Mouse (Mus musculus) embryonic facial prominence, embryonic 12.5 days (tissue): ENCODE data around the gene 1110051M20Rik. TPM values are rescaled to one million over a fixed set of nuclear protein-coding genes. Genes with fewer than 3 reads are reported as not detected.

Experiments used
- ATAC-seq: fragments of 200-750 bp; cut with Nextera tagmentation; 2 replicates; pipeline ENCODE4 v1.8.0; 2017; ENCODE audit not compliant: insufficient number of reproducible peaks, insufficient read depth, low FRiP score, low TSS enrichment
- H3K27ac ChIP-seq: fragments of 300-500 bp; sonication (generic); 2 replicates; pipeline ENCODE4 v1.5.1; 2016; ENCODE audit warnings: mild to moderate bottlenecking
- H3K27me3 ChIP-seq: fragments of 300-500 bp; sonication (generic); 2 replicates; pipeline ENCODE4 v1.6.1; 2016; ENCODE audit warnings: mild to moderate bottlenecking, moderate library complexity
- H3K36me3 ChIP-seq: fragments of 300-500 bp; sonication (generic); 2 replicates; pipeline ENCODE4 v1.6.1; 2016; ENCODE audit warnings: mild to moderate bottlenecking
- H3K4me1 ChIP-seq: fragments of 300-500 bp; sonication (generic); 2 replicates; pipeline ENCODE4 v1.6.1; 2016
- H3K4me2 ChIP-seq: fragments of 300-500 bp; sonication (generic); replicated peaks from 2 replicates; pipeline ENCODE4 v1.6.1; 2016; ENCODE audit warnings: mild to moderate bottlenecking, moderate library complexity
- H3K4me3 ChIP-seq: fragments of 300-500 bp; sonication (generic); 2 replicates; pipeline ENCODE4 v1.5.1; 2016; ENCODE audit warnings: mild to moderate bottlenecking
- H3K9ac ChIP-seq: fragments of 300-500 bp; sonication (generic); 2 replicates; pipeline ENCODE4 v1.6.1; 2016; ENCODE audit warnings: mild to moderate bottlenecking, moderate library complexity
- H3K9me3 ChIP-seq: fragments of 300-500 bp; sonication (generic); 2 replicates; pipeline ENCODE4 v1.6.1; 2016; ENCODE audit warnings: mild to moderate bottlenecking, moderate library complexity
- WGBS: fragments of 180-500 bp; shearing (Covaris S2); methylation state at CpG from one replicate; pipeline ENCODE4 v1.1.7; 2016; 5-methylcytosine and 5-hydroxymethylcytosine counted together
- polyA plus RNA-seq: library from polyadenylated mRNA; unstranded; fragments of >200 nt; fragmentation: Nextera tagmentation; extraction: Ambion mirVana; gene quantifications from 2 replicates; pipeline ENCODE4 v1.2.1, GENCODE M21; 2016

The 1110051M20Rik gene
- polyA plus RNA-seq, 1 experiment from 2014 or later: 71.3 TPM

DNA sequence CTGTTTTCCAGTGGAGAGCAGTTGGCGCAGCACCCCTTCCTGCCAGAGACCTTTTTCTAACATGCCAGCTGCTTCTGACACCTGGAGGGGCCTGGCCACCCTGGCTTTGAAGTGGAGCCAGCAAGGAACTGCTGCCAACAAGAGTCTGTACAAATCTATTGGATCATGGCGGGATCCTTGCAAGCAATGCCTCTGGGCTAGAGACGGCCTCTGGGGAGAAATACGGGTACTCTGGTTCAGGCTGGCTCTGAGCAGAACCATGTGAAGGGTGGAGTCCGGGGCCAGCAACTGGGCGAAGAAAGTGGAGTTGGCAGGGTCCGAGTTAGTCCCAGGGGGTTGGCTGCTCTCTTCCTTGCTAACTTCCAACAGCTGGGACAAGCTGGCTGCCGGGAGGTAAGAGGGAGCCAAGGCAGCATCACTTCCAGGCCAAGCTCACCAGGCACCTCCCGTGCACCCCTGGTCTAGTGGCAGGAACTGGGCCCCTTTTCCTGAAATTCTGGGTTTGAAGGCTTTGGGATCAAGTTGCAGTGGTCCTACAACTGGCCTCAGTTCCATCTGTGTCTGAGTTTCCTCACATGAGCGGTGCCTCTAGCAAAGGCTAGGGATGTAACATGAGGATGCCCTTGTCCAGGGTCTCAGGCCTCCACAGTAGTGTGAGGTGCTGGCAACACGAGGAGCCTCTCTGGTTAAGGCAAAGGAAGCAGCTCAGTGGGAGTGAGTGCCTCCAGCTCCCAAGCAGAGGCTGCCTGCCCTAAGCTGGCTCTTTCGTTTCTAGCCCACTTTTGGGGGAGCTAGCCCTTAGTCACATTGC lies 153.1 kb downstream of the 1110051M20Rik start:
- H3K4me1 ChIP-seq: peaks cover 12% of the 10 kb centered on the region
- no peak overlapping the region for H3K4me3 ChIP-seq
- H3K9me3 ChIP-seq: no peaks in the 10 kb centered on the region
- no peak for ATAC-seq
- no peak overlapping the region for H3K4me2 ChIP-seq
- H3K9ac ChIP-seq: no peak overlapping the region
- no peaks in the 10 kb centered on the region for H3K36me3 ChIP-seq
- no peaks in the 10 kb centered on the region for H3K27me3 ChIP-seq
- H3K27ac ChIP-seq: peak overlapping the region; percentile 3; the same call in 1 of the 2 replicates
- 46% methylated on average over 12 of the region's 12 CpGs for WGBS

DNA sequence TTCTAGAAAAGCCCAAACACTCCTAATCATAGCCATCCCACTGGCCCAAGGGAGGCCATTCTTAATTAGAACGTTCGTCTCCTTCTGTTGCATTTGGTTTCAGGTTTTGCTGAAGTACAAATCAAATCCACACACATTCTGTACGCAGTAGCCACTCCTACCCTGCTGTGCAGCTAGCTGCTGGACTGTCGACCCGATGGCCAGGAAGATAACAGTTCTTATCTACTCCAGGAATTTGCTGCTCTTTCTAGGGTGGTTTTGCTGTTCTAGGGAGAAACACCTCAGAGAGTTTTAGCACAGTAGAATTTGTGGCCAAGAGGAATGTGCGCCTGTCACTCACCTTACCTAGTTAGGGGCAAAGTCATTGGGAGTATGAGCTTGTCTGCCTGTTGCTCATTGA lies 156.9 kb downstream of the 1110051M20Rik start:
- Histone ChIP-seq H3K4me2 (no peak overlapping the region), H3K4me1 (peaks cover 21% of the 10 kb centered on the region), H3K27me3 (no peaks in the 10 kb centered on the region), H3K9ac (no peak overlapping the region), H3K4me3 (no peak overlapping the region), H3K36me3 (no peaks in the 10 kb centered on the region), H3K9me3 (no peaks in the 10 kb centered on the region), H3K27ac (no peak overlapping the region)
- WGBS: 56% methylated on average over 6 of the region's 6 CpGs
- ATAC-seq: no peak

DNA sequence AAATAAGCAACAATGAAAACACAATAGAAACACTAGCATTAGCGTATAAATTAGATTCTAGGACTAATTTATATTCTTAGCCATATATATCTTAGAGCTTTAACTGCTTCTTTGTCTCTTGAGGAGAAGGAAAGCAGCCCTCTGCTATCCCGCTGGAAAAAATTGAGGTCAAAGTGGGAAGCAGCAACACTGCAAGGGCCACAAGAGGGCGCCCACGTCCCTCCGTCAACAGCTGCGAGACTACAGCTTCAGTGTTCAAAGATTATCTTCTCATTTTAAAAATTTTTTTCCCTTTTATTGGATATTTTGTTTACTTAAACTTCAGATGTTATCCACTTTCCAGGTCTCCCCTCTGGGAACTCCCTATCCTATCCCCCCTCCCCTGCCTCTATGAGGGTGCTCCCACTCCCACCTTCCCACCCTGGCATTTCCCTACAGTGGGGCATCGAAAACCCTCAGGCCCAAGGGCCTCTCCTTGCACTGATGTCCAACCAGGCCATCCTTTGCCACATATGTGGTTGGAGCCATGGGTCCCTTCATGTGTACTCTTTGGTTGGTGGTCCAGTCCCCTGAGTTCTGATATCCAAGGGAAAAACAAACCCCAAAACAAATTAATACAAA lies 158.5 kb downstream of the 1110051M20Rik start:
- H3K4me3 ChIP-seq: no peak overlapping the region
- no peaks in the 10 kb centered on the region for H3K9me3 ChIP-seq
- H3K27me3 ChIP-seq: no peaks in the 10 kb centered on the region
- peaks cover 14% of the 10 kb centered on the region for H3K4me1 ChIP-seq
- H3K4me2 ChIP-seq: no peak overlapping the region
- no peak for ATAC-seq
- H3K36me3 ChIP-seq: no peaks in the 10 kb centered on the region
- no peak overlapping the region for H3K9ac ChIP-seq
- WGBS: 14% methylated on average over 7 of the region's 7 CpGs
- H3K27ac ChIP-seq: 0 out of 2 replicates have a peak overlapping the region, but pooled peaks have one; percentile 7

DNA sequence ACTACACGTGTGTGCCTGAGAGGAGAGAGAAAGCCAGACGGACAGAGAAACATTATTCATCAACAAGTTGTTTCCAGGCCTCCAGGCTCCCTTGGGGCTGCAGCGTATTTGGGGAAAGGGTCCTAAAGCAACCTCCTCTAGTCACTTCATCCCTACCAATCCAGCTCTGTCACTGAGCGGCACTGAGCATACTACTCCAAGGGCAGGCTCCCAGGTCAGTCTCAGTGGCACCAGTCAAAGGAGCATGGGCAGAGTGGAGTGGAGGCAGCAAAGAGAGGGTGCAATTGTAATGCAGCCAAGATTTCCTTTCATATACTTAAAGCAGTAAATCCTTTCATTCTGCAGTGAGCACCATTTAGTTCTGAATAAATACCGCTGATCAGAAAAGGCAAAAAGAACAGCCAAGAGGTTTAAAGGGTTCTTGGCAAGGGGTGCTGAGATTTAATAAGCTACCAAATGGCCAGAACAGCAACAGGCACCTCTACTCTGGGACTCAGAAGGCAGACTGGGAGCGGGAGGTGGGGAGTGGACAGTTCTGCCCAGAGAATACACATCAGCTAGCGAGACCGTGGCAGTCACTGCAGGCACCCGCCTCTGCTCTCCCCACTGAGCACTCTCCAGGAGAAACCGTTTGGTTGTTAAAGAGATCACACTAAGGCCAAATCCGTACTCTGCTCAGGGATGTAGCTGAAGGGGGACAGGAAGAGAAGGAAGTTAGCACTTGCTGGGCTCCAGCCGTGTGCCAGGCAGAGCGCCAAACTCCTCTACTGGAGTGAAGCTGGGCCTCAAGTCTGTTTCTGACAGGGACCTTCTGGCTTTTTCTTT lies 159.9 kb downstream of the 1110051M20Rik start:
- ATAC-seq: no peak
- no peak overlapping the region for H3K4me2 ChIP-seq
- no peaks in the 10 kb centered on the region for H3K9me3 ChIP-seq
- no peak overlapping the region for H3K27ac ChIP-seq
- no peak overlapping the region for H3K4me3 ChIP-seq
- WGBS: 73% methylated on average over 13 of the region's 13 CpGs
- H3K27me3 ChIP-seq: no peaks in the 10 kb centered on the region
- peaks cover 12% of the 10 kb centered on the region; the same call in 1 of the 2 replicates for H3K4me1 ChIP-seq
- H3K36me3 ChIP-seq: no peaks in the 10 kb centered on the region
- no peak overlapping the region for H3K9ac ChIP-seq

DNA sequence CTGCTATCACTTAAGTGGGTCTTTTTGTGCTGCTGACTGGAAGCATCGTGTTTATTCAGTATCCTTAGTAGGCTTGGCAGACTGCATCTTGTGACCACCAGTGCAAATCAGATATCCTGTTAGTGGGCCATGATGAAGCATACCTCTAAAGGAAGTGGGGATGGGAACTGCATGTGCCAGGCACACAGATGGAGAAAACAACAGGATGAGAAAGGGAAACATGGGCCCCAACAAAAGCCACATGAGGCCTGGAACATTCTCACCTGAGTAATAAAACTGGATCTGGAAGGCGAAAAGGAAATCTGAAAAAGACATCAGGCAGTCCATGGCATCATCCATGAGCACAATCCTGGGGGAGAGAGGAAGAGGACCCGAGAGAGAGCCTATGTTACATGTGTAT lies 160.5 kb downstream of the 1110051M20Rik start:
- H3K27me3 ChIP-seq: no peaks in the 10 kb centered on the region
- no peak overlapping the region for H3K27ac ChIP-seq
- H3K9ac ChIP-seq: no peak overlapping the region
- H3K4me1 ChIP-seq: peaks cover 12% of the 10 kb centered on the region; the same call in 1 of the 2 replicates
- no peaks in the 10 kb centered on the region for H3K9me3 ChIP-seq
- 75% methylated on average over 3 of the region's 3 CpGs for WGBS
- no peak overlapping the region for H3K4me2 ChIP-seq
- H3K4me3 ChIP-seq: no peak overlapping the region
- ATAC-seq: no peak
- no peaks in the 10 kb centered on the region for H3K36me3 ChIP-seq

DNA sequence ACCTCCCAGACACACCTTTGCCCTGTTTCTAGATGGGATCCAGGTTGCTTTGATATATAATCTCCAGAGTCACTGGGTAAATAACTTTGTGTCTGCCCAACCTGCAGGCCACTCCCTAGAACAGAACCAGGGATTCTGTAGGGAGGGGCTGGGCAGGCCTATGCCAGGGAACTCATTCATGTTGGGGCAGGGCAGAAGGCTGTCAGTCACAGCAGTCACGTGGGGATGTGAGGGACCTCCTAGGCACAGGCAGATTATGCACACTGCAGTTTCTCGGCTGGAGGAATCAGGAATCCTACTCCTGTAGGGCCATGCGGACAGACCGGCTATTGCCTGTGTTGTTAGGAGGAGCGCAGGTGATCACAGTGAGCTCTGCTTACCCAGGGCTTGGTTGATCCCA lies 163.1 kb downstream of the 1110051M20Rik start:
- ATAC-seq: no peak
- Histone ChIP-seq H3K36me3 (peaks cover 10% of the 10 kb centered on the region), H3K4me1 (peaks cover 12% of the 10 kb centered on the region; the same call in 1 of the 2 replicates), H3K27ac (no peak overlapping the region), H3K9me3 (no peaks in the 10 kb centered on the region), H3K4me3 (no peak overlapping the region), H3K27me3 (no peaks in the 10 kb centered on the region), H3K4me2 (no peak overlapping the region), H3K9ac (no peak overlapping the region)
- WGBS: 34% methylated on average over 5 of the region's 5 CpGs

DNA sequence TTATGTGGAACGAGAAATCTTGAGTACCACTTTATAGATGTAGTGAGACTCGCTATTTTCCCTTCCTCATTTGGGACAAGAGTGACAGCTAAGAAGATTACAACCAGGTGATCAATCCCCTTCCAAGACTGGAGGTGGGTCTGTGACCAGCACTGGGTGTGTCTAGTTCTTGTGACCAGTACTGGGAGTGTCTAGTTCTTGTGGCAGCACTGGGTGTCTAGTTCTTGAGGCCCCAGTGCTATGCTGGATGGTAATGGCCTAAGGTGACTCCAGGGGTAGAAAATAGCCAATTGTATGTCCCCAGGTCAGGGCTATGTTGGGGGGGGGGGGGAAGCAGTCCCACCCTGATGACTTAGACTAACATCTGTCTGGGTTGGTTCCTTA lies 165.1 kb downstream of the 1110051M20Rik start:
- WGBS: 76% methylated on average over 2 of the region's 2 CpGs
- ATAC-seq: no peak
- H3K27ac ChIP-seq: no peak overlapping the region

DNA sequence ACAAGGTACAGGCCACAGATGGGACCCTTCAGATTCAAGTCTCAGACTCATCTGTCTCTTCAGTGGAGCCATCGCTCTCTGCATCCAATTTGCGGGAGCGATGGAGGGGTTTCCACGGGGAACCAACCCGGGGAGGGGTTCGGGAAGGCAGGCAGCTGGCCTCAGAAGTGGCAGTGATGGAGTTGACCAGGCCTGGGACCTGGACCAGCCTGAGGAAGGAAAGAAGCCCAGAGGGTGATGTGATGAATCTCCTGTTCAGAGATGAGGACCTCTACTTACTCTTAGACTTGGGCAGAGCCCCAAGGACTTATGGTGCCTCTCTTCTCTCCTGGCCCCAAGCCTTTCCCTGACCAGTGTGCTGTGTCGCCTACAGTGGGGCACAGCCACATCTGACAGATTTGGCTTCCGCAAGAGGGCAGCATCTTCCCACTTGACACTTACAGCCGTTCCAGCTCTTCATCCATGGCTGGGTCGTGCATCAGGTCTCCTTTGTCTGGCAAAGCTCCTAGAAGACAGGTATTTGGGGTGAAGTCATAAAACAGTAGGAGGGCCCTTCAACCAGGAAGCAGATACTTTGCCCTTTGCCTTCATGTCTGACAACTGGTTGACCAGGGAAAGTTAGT lies 165.6 kb downstream of the 1110051M20Rik start:
- no peak overlapping the region for H3K27ac ChIP-seq
- no peak overlapping the region for H3K4me2 ChIP-seq
- H3K4me1 ChIP-seq: peaks cover 12% of the 10 kb centered on the region; the same call in 1 of the 2 replicates
- no peaks in the 10 kb centered on the region for H3K9me3 ChIP-seq
- H3K27me3 ChIP-seq: no peaks in the 10 kb centered on the region
- H3K9ac ChIP-seq: no peak overlapping the region
- 33% methylated on average over 10 of the region's 10 CpGs for WGBS
- ATAC-seq: peak; percentile 14; the same call in 1 of the 2 replicates
- peaks cover 35% of the 10 kb centered on the region for H3K36me3 ChIP-seq
- no peak overlapping the region for H3K4me3 ChIP-seq

More for the DNA sequence above, 165.1 kb downstream of the 1110051M20Rik start:
- no peaks in the 10 kb centered on the region for H3K27me3 ChIP-seq
- H3K9me3 ChIP-seq: no peaks in the 10 kb centered on the region
- H3K4me2 ChIP-seq: no peak overlapping the region
- no peak overlapping the region for H3K9ac ChIP-seq
- H3K36me3 ChIP-seq: peaks cover 30% of the 10 kb centered on the region
- H3K4me1 ChIP-seq: peaks cover 12% of the 10 kb centered on the region; the same call in 1 of the 2 replicates
- no peak overlapping the region for H3K4me3 ChIP-seq

DNA sequence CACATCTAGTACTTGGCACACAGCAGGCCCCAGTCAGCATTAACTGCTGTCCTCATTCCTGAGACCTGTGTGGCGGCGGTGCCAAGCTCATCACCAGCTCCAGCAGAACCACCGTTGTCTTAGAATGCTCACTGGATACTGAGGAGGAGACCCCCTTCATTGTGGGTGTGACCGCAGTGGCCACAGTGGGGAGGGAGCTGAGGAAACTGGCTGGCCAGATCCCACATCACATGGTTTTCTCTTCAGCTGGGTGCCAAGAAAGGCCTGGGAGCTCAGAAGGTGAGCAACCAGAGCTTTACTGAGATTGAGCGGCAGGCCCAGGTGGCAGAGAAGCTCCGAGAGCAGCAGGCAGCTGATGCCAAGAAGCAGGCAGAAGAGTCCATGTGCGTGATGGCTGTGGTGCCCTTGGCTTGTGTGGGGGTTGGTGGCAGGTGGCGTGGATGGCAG lies 174.8 kb downstream of the 1110051M20Rik start:
- Histone ChIP-seq H3K9ac (no peak overlapping the region), H3K27ac (no peak overlapping the region), H3K4me3 (no peak overlapping the region), H3K4me2 (no peak overlapping the region), H3K27me3 (no peaks in the 10 kb centered on the region), H3K4me1 (peaks cover 10% of the 10 kb centered on the region), H3K36me3 (peaks cover 73% of the 10 kb centered on the region), H3K9me3 (no peaks in the 10 kb centered on the region)
- WGBS: 94% methylated on average over 8 of the region's 8 CpGs
- ATAC-seq: no peak

DNA sequence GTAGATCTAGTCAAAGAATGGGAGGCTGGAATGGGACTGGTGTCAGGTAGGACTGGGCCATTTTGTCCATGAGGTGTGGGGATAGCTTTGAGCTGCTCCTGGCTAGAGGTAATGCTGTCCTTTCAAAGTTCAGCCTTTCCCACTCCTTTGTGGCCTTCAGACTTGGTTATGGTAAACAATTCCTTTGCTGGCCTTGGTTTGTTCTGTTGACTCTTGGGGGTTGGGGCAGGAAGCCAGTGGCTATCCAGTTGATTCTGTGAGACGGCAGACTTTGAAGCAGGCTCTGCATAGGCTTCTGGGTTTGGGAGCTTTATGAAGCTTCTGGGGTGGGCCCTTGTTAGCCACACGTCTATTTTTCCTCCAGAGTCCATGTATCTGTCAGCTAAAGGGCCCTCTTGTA lies 175.8 kb downstream of the 1110051M20Rik start:
- Histone ChIP-seq H3K4me2 (no peak overlapping the region), H3K9me3 (no peaks in the 10 kb centered on the region), H3K4me1 (peaks cover 15% of the 10 kb centered on the region), H3K27me3 (no peaks in the 10 kb centered on the region), H3K9ac (no peak overlapping the region), H3K36me3 (peaks cover 65% of the 10 kb centered on the region), H3K4me3 (no peak overlapping the region), H3K27ac (no peak overlapping the region)
- WGBS: 93% methylated on average over 2 of the region's 2 CpGs
- ATAC-seq: no peak

DNA sequence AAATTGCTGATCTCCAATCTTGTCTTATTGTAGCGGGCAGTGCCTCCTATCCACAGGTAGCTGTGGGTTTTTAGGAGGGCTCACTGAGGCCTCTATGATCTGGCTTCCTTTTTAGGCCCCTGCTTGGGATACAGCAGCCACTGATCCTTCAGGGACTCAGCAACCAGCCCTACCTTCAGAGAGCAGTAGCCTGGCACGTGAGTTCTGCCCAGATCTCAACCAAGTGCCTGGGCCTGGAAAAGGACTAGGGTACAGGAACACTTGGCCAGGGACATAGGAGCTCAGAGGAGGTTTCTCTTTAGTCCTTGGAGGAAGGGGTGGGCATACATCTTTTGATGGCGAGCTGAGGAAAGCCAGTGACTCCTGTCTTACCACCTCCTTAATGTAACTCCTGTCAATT lies 176.5 kb downstream of the 1110051M20Rik start:
- no peak for ATAC-seq
- WGBS: 93% methylated on average over 3 of the region's 3 CpGs
- H3K4me2 ChIP-seq: no peak overlapping the region
- no peak overlapping the region for H3K9ac ChIP-seq
- H3K27ac ChIP-seq: no peak overlapping the region
- H3K4me1 ChIP-seq: peaks cover 15% of the 10 kb centered on the region
- no peaks in the 10 kb centered on the region for H3K9me3 ChIP-seq
- H3K4me3 ChIP-seq: no peak overlapping the region
- no peaks in the 10 kb centered on the region for H3K27me3 ChIP-seq
- peaks cover 65% of the 10 kb centered on the region for H3K36me3 ChIP-seq
